Mouse (Mus musculus): ENCODE data around the gene Srsf12.

- no peak for TF ChIP-seq CTCF (IDR thresholded peaks at IDR 0.05; ENCODE audit: low read depth, low read length)
- no peak for TF ChIP-seq POLR2A (IDR thresholded peaks at IDR 0.05; ENCODE audit: borderline replicate concordance, low read depth, low read length)
Measured at GRCm38 (mm10) chr4:33260311-33260710, 51.5 kb downstream of the Srsf12 start.
